Mouse (Mus musculus): ENCODE results near the gene Gramd4. TPM values are rescaled to one million over a fixed set of nuclear protein-coding genes. Genes with fewer than 3 reads are reported as not detected.

The Gramd4 gene
- polyA plus RNA-seq, 1 experiment, result 2.3 TPM

GRCm38 (mm10) chr15:86021971-86022370, 35.5 kb upstream of the Gramd4 start:
- peaks cover 8% of the 10 kb centered on the region; the same call in 1 of the 2 replicates for H3K27me3 ChIP-seq (ENCODE audit: control insufficient read depth)
- H3K4me1 ChIP-seq (ENCODE audit: control insufficient read depth), result peaks cover under 1% of the 10 kb centered on the region; the same call in 1 of the 2 replicates

GRCm38 (mm10) chr15:86027871-86028270, 29.6 kb upstream of the Gramd4 start:
- peaks cover 26% of the 10 kb centered on the region for H3K27me3 ChIP-seq (ENCODE audit: control insufficient read depth)
- no peaks in the 10 kb centered on the region for H3K36me3 ChIP-seq (ENCODE audit: control insufficient read depth)

More at GRCm38 (mm10) chr15:86021971-86022370, 35.5 kb upstream of the Gramd4 start:
- peaks cover 7% of the 10 kb centered on the region; the same call in 1 of the 2 replicates for H3K9me3 ChIP-seq (ENCODE audit: control insufficient read depth, low read length)
- no peak overlapping the region for H3K4me3 ChIP-seq (replicated peaks)
- H3K36me3 ChIP-seq (ENCODE audit: control insufficient read depth), result no peaks in the 10 kb centered on the region
- TF ChIP-seq TAL1 (IDR thresholded peaks at IDR 0.05; ENCODE audit: low read length) (no peak), GATA1 (IDR thresholded peaks at IDR 0.05; ENCODE audit: low read length) (no peak)

GRCm38 (mm10) chr15:86029981-86030380, 27.5 kb upstream of the Gramd4 start:
- TF ChIP-seq GATA1 (IDR thresholded peaks at IDR 0.05; ENCODE audit: low read length), result no peak
- TF ChIP-seq TAL1 (IDR thresholded peaks at IDR 0.05; ENCODE audit: low read length), result no peak
- Histone ChIP-seq H3K27me3 (ENCODE audit: control insufficient read depth) (peaks cover 47% of the 10 kb centered on the region), H3K4me3 (replicated peaks) (no peak overlapping the region), H3K9me3 (ENCODE audit: control insufficient read depth, low read length) (peaks cover 32% of the 10 kb centered on the region), H3K36me3 (ENCODE audit: control insufficient read depth) (no peaks in the 10 kb centered on the region), H3K4me1 (ENCODE audit: control insufficient read depth) (peaks cover 2% of the 10 kb centered on the region)

More at GRCm38 (mm10) chr15:86027871-86028270, 29.6 kb upstream of the Gramd4 start:
- Histone ChIP-seq H3K4me3 (replicated peaks) (no peak overlapping the region), H3K9me3 (ENCODE audit: control insufficient read depth, low read length) (peaks cover 28% of the 10 kb centered on the region), H3K4me1 (ENCODE audit: control insufficient read depth) (no peaks in the 10 kb centered on the region; the same call in 1 of the 2 replicates)
- TF ChIP-seq TAL1 (IDR thresholded peaks at IDR 0.05; ENCODE audit: low read length), result no peak
- TF ChIP-seq GATA1 (IDR thresholded peaks at IDR 0.05; ENCODE audit: low read length), result no peak

GRCm38 (mm10) chr15:86032811-86033190, 24.7 kb upstream of the Gramd4 start:
- H3K4me1 ChIP-seq (ENCODE audit: control insufficient read depth), result peaks cover 2% of the 10 kb centered on the region
- H3K4me3 ChIP-seq (replicated peaks), result no peak overlapping the region
- no peaks in the 10 kb centered on the region for H3K36me3 ChIP-seq (ENCODE audit: control insufficient read depth)
- H3K9me3 ChIP-seq (ENCODE audit: control insufficient read depth, low read length), result peaks cover 32% of the 10 kb centered on the region
- TF ChIP-seq TAL1 (IDR thresholded peaks at IDR 0.05; ENCODE audit: low read length), result no peak
- no peak for TF ChIP-seq GATA1 (IDR thresholded peaks at IDR 0.05; ENCODE audit: low read length)
- H3K27me3 ChIP-seq (ENCODE audit: control insufficient read depth), result peaks cover 62% of the 10 kb centered on the region

GRCm38 (mm10) chr15:86033191-86033841, 24.2 kb upstream of the Gramd4 start, which contains the start of gene Celsr1:
TSS of gene Celsr1 (minus strand) at chr15:86033777.
- Histone ChIP-seq H3K27me3 (ENCODE audit: control insufficient read depth) (peaks cover 64% of the 10 kb centered on the region), H3K9me3 (ENCODE audit: control insufficient read depth, low read length) (peaks cover 32% of the 10 kb centered on the region), H3K4me1 (ENCODE audit: control insufficient read depth) (peaks cover 2% of the 10 kb centered on the region), H3K4me3 (replicated peaks) (no peak within 1 kb of the TSS), H3K36me3 (ENCODE audit: control insufficient read depth) (no peaks in the 10 kb centered on the region)
- TF ChIP-seq TAL1 (IDR thresholded peaks at IDR 0.05; ENCODE audit: low read length), result no peak
- no peak for TF ChIP-seq GATA1 (IDR thresholded peaks at IDR 0.05; ENCODE audit: low read length)

GRCm38 (mm10) chr15:86034021-86034523, 23.4 kb upstream of the Gramd4 start:
- no peak for TF ChIP-seq TAL1 (IDR thresholded peaks at IDR 0.05; ENCODE audit: low read length)
- no peak for TF ChIP-seq GATA1 (IDR thresholded peaks at IDR 0.05; ENCODE audit: low read length)
- Histone ChIP-seq H3K4me3 (replicated peaks) (no peak overlapping the region), H3K27me3 (ENCODE audit: control insufficient read depth) (peaks cover 71% of the 10 kb centered on the region), H3K9me3 (ENCODE audit: control insufficient read depth, low read length) (peaks cover 32% of the 10 kb centered on the region), H3K4me1 (ENCODE audit: control insufficient read depth) (peaks cover 2% of the 10 kb centered on the region), H3K36me3 (ENCODE audit: control insufficient read depth) (no peaks in the 10 kb centered on the region)

- no peak for TF ChIP-seq GATA1 (IDR thresholded peaks at IDR 0.05; ENCODE audit: low read length)
- no peak for TF ChIP-seq TAL1 (IDR thresholded peaks at IDR 0.05; ENCODE audit: low read length)
- peaks cover 79% of the 10 kb centered on the region for H3K27me3 ChIP-seq (ENCODE audit: control insufficient read depth)
- no peaks in the 10 kb centered on the region for H3K36me3 ChIP-seq (ENCODE audit: control insufficient read depth)
- no peak overlapping the region for H3K4me3 ChIP-seq (replicated peaks)
- peaks cover 2% of the 10 kb centered on the region for H3K4me1 ChIP-seq (ENCODE audit: control insufficient read depth)
- peaks cover 32% of the 10 kb centered on the region for H3K9me3 ChIP-seq (ENCODE audit: control insufficient read depth, low read length)
Observed at GRCm38 (mm10) chr15:86034781-86035360, 22.6 kb upstream of the Gramd4 start.

- H3K27me3 ChIP-seq (ENCODE audit: control insufficient read depth), result peaks cover 82% of the 10 kb centered on the region
- H3K36me3 ChIP-seq (ENCODE audit: control insufficient read depth), result no peaks in the 10 kb centered on the region
- peaks cover 2% of the 10 kb centered on the region for H3K4me1 ChIP-seq (ENCODE audit: control insufficient read depth)
- no peak for TF ChIP-seq GATA1 (IDR thresholded peaks at IDR 0.05; ENCODE audit: low read length)
- TF ChIP-seq TAL1 (IDR thresholded peaks at IDR 0.05; ENCODE audit: low read length), result no peak
- no peak overlapping the region for H3K4me3 ChIP-seq (replicated peaks)
- peaks cover 23% of the 10 kb centered on the region for H3K9me3 ChIP-seq (ENCODE audit: control insufficient read depth, low read length)
Observed at GRCm38 (mm10) chr15:86035913-86036312, 21.6 kb upstream of the Gramd4 start.

- H3K9me3 ChIP-seq (ENCODE audit: control insufficient read depth, low read length), result no peaks in the 10 kb centered on the region
- H3K4me3 ChIP-seq (replicated peaks), result no peak overlapping the region
- peaks cover 2% of the 10 kb centered on the region for H3K4me1 ChIP-seq (ENCODE audit: control insufficient read depth)
- no peak for TF ChIP-seq TAL1 (IDR thresholded peaks at IDR 0.05; ENCODE audit: low read length)
- no peak for TF ChIP-seq GATA1 (IDR thresholded peaks at IDR 0.05; ENCODE audit: low read length)
- H3K36me3 ChIP-seq (ENCODE audit: control insufficient read depth), result no peaks in the 10 kb centered on the region
- peaks cover 65% of the 10 kb centered on the region for H3K27me3 ChIP-seq (ENCODE audit: control insufficient read depth)
Observed at GRCm38 (mm10) chr15:86038802-86039201, 18.7 kb upstream of the Gramd4 start.
